Mouse (Mus musculus): ENCODE results near the gene Col4a2.

- TF ChIP-seq CTCF (IDR thresholded peaks at IDR 0.05) (no peak), EP300 (IDR thresholded peaks at IDR 0.05) (no peak)
Measured at GRCm38 (mm10) chr8:11307451-11307850, 5.2 kb upstream of the Col4a2 start.
